Mouse (Mus musculus): ENCODE data around the gene Chrnb4. TPM values are rescaled to one million over a fixed set of nuclear protein-coding genes. Genes with fewer than 3 reads are reported as not detected.
A peak's percentile ranks its signal among the peaks of the same experiment; 100 is the strongest.

Chrnb4 gene
- total RNA-seq, 4 experiments from 2014 or later = 0.14 to 0.44 (median 0.19) TPM

GRCm38 (mm10) chr9:55023902-55024583 is 24.5 kb downstream of the Chrnb4 start:
- DNase-seq (ENCODE audit: low spot score in 2 of 2) = peak; percentile 13 to 60

- DNase-seq (ENCODE audit: low spot score in 2 of 2) = no peak
These were observed 25.3 kb downstream of the Chrnb4 start for GRCm38 (mm10) chr9:55023326-55023725.

DNA sequence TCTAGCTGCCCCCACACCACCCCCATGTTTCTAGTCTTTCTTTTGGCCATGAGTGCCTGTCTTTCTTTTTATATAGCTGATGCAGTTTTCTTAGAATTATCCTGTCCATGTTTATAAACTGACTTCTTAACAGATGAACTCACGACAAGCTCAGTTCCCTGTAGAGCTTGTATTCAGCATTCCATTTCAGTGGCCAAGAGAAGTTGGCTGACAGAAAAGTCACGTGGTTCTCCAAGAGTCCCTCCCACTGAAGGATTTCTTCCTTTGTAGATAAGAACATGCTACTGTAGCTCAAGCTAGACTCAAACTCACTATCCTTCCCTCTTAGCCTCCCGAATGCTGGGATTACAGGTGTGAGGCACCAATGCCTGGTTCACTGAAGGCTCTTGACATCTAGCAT is 31.7 kb downstream of the Chrnb4 start:
- no peak for DNase-seq (ENCODE audit: low spot score in 2 of 2)

GRCm38 (mm10) chr9:55010588-55011350 is 37.8 kb downstream of the Chrnb4 start:
- no peak for DNase-seq (ENCODE audit: low spot score in 2 of 2)

GRCm38 (mm10) chr9:55009692-55010091 is 38.9 kb downstream of the Chrnb4 start:
- DNase-seq (ENCODE audit: low spot score in 2 of 2) = no peak

- DNase-seq (ENCODE audit: low spot score in 2 of 2) = no peak
These were observed 45.0 kb downstream of the Chrnb4 start for GRCm38 (mm10) chr9:55003609-55004008.

DNA sequence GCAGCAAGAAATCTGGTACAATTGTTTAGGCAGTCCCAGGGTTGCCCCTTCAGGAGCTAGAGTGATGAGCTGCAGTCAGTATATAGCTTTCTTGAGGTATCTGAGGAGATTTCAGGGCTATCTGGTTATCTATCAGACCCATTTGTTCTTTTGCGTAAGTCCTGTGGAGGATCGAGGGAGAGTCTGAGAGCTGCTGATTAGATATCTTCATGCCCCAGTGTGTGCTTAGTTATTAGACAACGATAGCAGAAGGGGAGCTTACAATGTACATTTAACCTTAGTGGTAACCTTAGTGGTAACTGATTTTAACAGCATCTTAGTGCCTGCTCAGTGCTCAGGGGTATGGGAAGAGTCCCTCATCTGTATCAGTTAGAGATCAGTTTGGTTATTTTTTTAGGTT is 52.9 kb downstream of the Chrnb4 start:
- no peak for DNase-seq (ENCODE audit: low spot score in 2 of 2)

GRCm38 (mm10) chr9:54994381-54994780 is 54.2 kb downstream of the Chrnb4 start:
- DNase-seq (ENCODE audit: low spot score in 2 of 2) = no peak

GRCm38 (mm10) chr9:54990362-54990761 is 58.2 kb downstream of the Chrnb4 start:
- DNase-seq (ENCODE audit: low spot score in 2 of 2) = no peak

- DNase-seq (ENCODE audit: low spot score in 2 of 2) = no peak
These were observed 66.2 kb downstream of the Chrnb4 start for GRCm38 (mm10) chr9:54982401-54982800.

GRCm38 (mm10) chr9:54981291-54982191 is 67.0 kb downstream of the Chrnb4 start:
- no peak for DNase-seq (ENCODE audit: low spot score in 2 of 2)

DNA sequence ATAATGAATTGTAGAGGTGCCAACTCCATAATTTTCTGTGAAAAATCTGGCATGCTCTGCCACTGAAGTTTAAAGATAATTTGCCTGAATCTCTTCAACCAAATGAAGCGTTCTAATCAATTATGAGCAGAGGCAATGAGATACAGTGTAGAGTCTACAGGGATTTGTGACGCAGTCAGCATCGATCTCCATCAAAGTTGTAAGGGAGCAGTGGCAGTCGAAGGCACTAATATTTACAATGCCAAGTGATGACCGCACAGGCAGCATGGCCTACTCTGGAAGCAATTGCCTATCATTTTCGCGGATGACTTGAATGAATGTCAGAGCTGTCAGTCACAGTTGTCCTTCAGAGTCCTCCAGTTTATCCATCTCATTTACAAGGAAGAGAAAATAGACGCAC is 67.9 kb downstream of the Chrnb4 start, which contains the start of gene Chrna5:
Gene Chrna5 (plus strand): TSS at position 207 of the 400 bp plus-strand sequence.
- DNase-seq (ENCODE audit: low spot score in 2 of 2) = no peak

Other genes starting within 250 kb of the Chrnb4 start
- gene Ireb2, start 185.0 kb downstream of the Chrnb4 start, total RNA-seq (2022) = 10 to 100 TPM; 44.4 to 53.0 (median 48.8) TPM
- 1 to 10 TPM; 2.2 to 2.7 (median 2.6) TPM for gene Hykk, start 131.5 kb downstream of the Chrnb4 start, total RNA-seq (2022)
- gene Psma4, start 98.0 kb downstream of the Chrnb4 start, total RNA-seq (2022) = 100 to 1,000 TPM; 110 to 125 (median 115) TPM
- gene AY074887, start 97.8 kb downstream of the Chrnb4 start, total RNA-seq (2022) = not detected
- 1 to 10 TPM; 3.7 to 5.8 (median 5.1) TPM for gene Chrna5, start 67.9 kb downstream of the Chrnb4 start, total RNA-seq (2022)
- 1 to 10 TPM in 1 of 4 experiments, under 1 TPM in 3; 0.57 to 1.1 (median 0.71) TPM for gene Chrna3, start 22.2 kb downstream of the Chrnb4 start, total RNA-seq (2022)
- 10 to 100 TPM; 65.1 to 76.6 (median 73.1) TPM for gene Ube2q2, start 100.1 kb upstream of the Chrnb4 start, total RNA-seq (2022)
- 10 to 100 TPM; 39.9 to 43.1 (median 41.3) TPM for gene Fbxo22, start 160.1 kb upstream of the Chrnb4 start, total RNA-seq (2022)

All from left cerebral cortex, adult 8-10 months (tissue).